Mouse (Mus musculus): ENCODE results near the gene Gpx2. TPM values are rescaled to one million over a fixed set of nuclear protein-coding genes. Genes with fewer than 3 reads are reported as not detected.
A peak's percentile ranks its signal among the peaks of the same experiment; 100 is the strongest.

The Gpx2 gene
- 0.09 TPM in 1 of 2 replicates, not detected in the other for polyA plus RNA-seq (2014; fragmentation: Nextera tagmentation; extraction: Ambion mirVana)

GRCm38 (mm10) chr12:76795350-76795749 lies at the start of gene Gpx2:
Gpx2 (minus strand) TSS chr12:76795554.
- H3K9me3 ChIP-seq (ENCODE audit: control insufficient read depth, low read length) = no peaks in the 10 kb centered on the region
- H3K36me3 ChIP-seq (ENCODE audit: control insufficient read depth, insufficient read depth, low read length) = peaks cover 5% of the 10 kb centered on the region; the same call in 1 of the 2 replicates
- ATAC-seq (ENCODE audit: low FRiP score, low TSS enrichment) (no peak), DNase-seq (no peak)
- no peak within 1 kb of the TSS for H3K4me2 ChIP-seq (ENCODE audit: low read length)
- no peak within 1 kb of the TSS for H3K27ac ChIP-seq (replicated peaks; ENCODE audit: low read depth, low read length)
- H3K4me1 ChIP-seq (ENCODE audit: control insufficient read depth, insufficient read depth, low read length) = no peaks in the 10 kb centered on the region
- H3K4me3 ChIP-seq (replicated peaks; ENCODE audit: low read depth, low read length) = no peak within 1 kb of the TSS
- H3K27me3 ChIP-seq (ENCODE audit: control insufficient read depth, insufficient read depth, low read length) = no peaks in the 10 kb centered on the region
- 80% methylated on average over 5 of the region's 5 CpGs for WGBS
- no peak within 1 kb of the TSS for H3K9ac ChIP-seq (replicated peaks; ENCODE audit: low read length)

- 87% methylated on average over 15 of the region's 15 CpGs for WGBS
- DNase-seq (no peak), ATAC-seq (ENCODE audit: low FRiP score, low TSS enrichment) (no peak)
- H3K27ac ChIP-seq (replicated peaks; ENCODE audit: low read depth, low read length) = no peak overlapping the region
- H3K4me2 ChIP-seq (ENCODE audit: low read length) = no peak overlapping the region
- no peak overlapping the region for H3K9ac ChIP-seq (replicated peaks; ENCODE audit: low read length)
- no peaks in the 10 kb centered on the region for H3K9me3 ChIP-seq (ENCODE audit: control insufficient read depth, low read length)
- H3K36me3 ChIP-seq (ENCODE audit: control insufficient read depth, insufficient read depth, low read length) = no peaks in the 10 kb centered on the region
- H3K4me3 ChIP-seq (replicated peaks; ENCODE audit: low read depth, low read length) = no peak overlapping the region
- H3K27me3 ChIP-seq (ENCODE audit: control insufficient read depth, insufficient read depth, low read length) = no peaks in the 10 kb centered on the region
- H3K4me1 ChIP-seq (ENCODE audit: control insufficient read depth, insufficient read depth, low read length) = no peaks in the 10 kb centered on the region
These were observed 49.1 kb upstream of the Gpx2 start for GRCm38 (mm10) chr12:76844346-76845061.

GRCm38 (mm10) chr12:76840081-76840480 lies 44.7 kb upstream of the Gpx2 start:
- WGBS = 87% methylated on average over 6 of the region's 6 CpGs
- Histone ChIP-seq H3K27me3 (ENCODE audit: control insufficient read depth, insufficient read depth, low read length) (no peaks in the 10 kb centered on the region), H3K27ac (replicated peaks; ENCODE audit: low read depth, low read length) (no peak overlapping the region), H3K9me3 (ENCODE audit: control insufficient read depth, low read length) (no peaks in the 10 kb centered on the region), H3K4me1 (ENCODE audit: control insufficient read depth, insufficient read depth, low read length) (peaks cover 7% of the 10 kb centered on the region), H3K4me3 (replicated peaks; ENCODE audit: low read depth, low read length) (no peak overlapping the region), H3K4me2 (ENCODE audit: low read length) (no peak overlapping the region), H3K9ac (replicated peaks; ENCODE audit: low read length) (no peak overlapping the region), H3K36me3 (ENCODE audit: control insufficient read depth, insufficient read depth, low read length) (no peaks in the 10 kb centered on the region)
- ATAC-seq (ENCODE audit: low FRiP score, low TSS enrichment) (no peak), DNase-seq (no peak)

GRCm38 (mm10) chr12:76839298-76839697 lies 43.9 kb upstream of the Gpx2 start:
- 93% methylated on average over 4 of the region's 4 CpGs for WGBS
- no peak for DNase-seq
- ATAC-seq (ENCODE audit: low FRiP score, low TSS enrichment) = no peak

GRCm38 (mm10) chr12:76837844-76838650 lies 42.7 kb upstream of the Gpx2 start:
- Histone ChIP-seq H3K27ac (replicated peaks; ENCODE audit: low read depth, low read length) (0 out of 2 replicates have a peak overlapping the region, but pooled peaks have one; percentile 53), H3K9ac (replicated peaks; ENCODE audit: low read length) (peak overlapping the region; percentile 76), H3K27me3 (ENCODE audit: control insufficient read depth, insufficient read depth, low read length) (no peaks in the 10 kb centered on the region), H3K9me3 (ENCODE audit: control insufficient read depth, low read length) (no peaks in the 10 kb centered on the region), H3K36me3 (ENCODE audit: control insufficient read depth, insufficient read depth, low read length) (no peaks in the 10 kb centered on the region), H3K4me2 (ENCODE audit: low read length) (peak overlapping the region; percentile 72), H3K4me3 (replicated peaks; ENCODE audit: low read depth, low read length) (peak overlapping the region; percentile 67), H3K4me1 (ENCODE audit: control insufficient read depth, insufficient read depth, low read length) (peaks cover 7% of the 10 kb centered on the region)
- DNase-seq = no peak
- 15% methylated on average over 21 of the region's 21 CpGs for WGBS
- ATAC-seq (ENCODE audit: low FRiP score, low TSS enrichment) = no peak; the same call in 1 of the 2 replicates

More at GRCm38 (mm10) chr12:76839298-76839697, 43.9 kb upstream of the Gpx2 start:
- Histone ChIP-seq H3K27ac (replicated peaks; ENCODE audit: low read depth, low read length) (no peak overlapping the region), H3K27me3 (ENCODE audit: control insufficient read depth, insufficient read depth, low read length) (no peaks in the 10 kb centered on the region), H3K9ac (replicated peaks; ENCODE audit: low read length) (no peak overlapping the region), H3K9me3 (ENCODE audit: control insufficient read depth, low read length) (no peaks in the 10 kb centered on the region), H3K36me3 (ENCODE audit: control insufficient read depth, insufficient read depth, low read length) (no peaks in the 10 kb centered on the region), H3K4me3 (replicated peaks; ENCODE audit: low read depth, low read length) (no peak overlapping the region), H3K4me2 (ENCODE audit: low read length) (no peak overlapping the region), H3K4me1 (ENCODE audit: control insufficient read depth, insufficient read depth, low read length) (peaks cover 7% of the 10 kb centered on the region)

- peak overlapping the region; percentile 67 for H3K4me3 ChIP-seq (replicated peaks; ENCODE audit: low read depth, low read length)
- DNase-seq (peak; percentile 97), ATAC-seq (ENCODE audit: low FRiP score, low TSS enrichment) (peak; percentile 98)
- WGBS = under 1% methylated on average over 43 of the region's 43 CpGs
- no peaks in the 10 kb centered on the region for H3K36me3 ChIP-seq (ENCODE audit: control insufficient read depth, insufficient read depth, low read length)
- no peaks in the 10 kb centered on the region for H3K27me3 ChIP-seq (ENCODE audit: control insufficient read depth, insufficient read depth, low read length)
- H3K4me2 ChIP-seq (ENCODE audit: low read length) = peak overlapping the region; percentile 72
- H3K27ac ChIP-seq (replicated peaks; ENCODE audit: low read depth, low read length) = peak overlapping the region; percentile 53
- peaks cover 7% of the 10 kb centered on the region for H3K4me1 ChIP-seq (ENCODE audit: control insufficient read depth, insufficient read depth, low read length)
- no peaks in the 10 kb centered on the region for H3K9me3 ChIP-seq (ENCODE audit: control insufficient read depth, low read length)
- peak overlapping the region; percentile 76 for H3K9ac ChIP-seq (replicated peaks; ENCODE audit: low read length)
These were observed 41.9 kb upstream of the Gpx2 start for GRCm38 (mm10) chr12:76837101-76837843.

- Histone ChIP-seq H3K4me2 (ENCODE audit: low read length) (no peak overlapping the region), H3K9me3 (ENCODE audit: control insufficient read depth, low read length) (no peaks in the 10 kb centered on the region)
- WGBS = 6% methylated on average over 3 of the region's 3 CpGs
These were observed 37.4 kb upstream of the Gpx2 start for GRCm38 (mm10) chr12:76832704-76833103.

GRCm38 (mm10) chr12:76825283-76825682 lies 29.9 kb upstream of the Gpx2 start:
- no peaks in the 10 kb centered on the region for H3K9me3 ChIP-seq (ENCODE audit: control insufficient read depth, low read length)
- H3K9ac ChIP-seq (replicated peaks; ENCODE audit: low read length) = no peak overlapping the region
- 64% methylated on average over 4 of the region's 4 CpGs for WGBS
- no peak for DNase-seq
- no peak overlapping the region for H3K4me2 ChIP-seq (ENCODE audit: low read length)
- no peak overlapping the region for H3K27ac ChIP-seq (replicated peaks; ENCODE audit: low read depth, low read length)
- peaks cover 11% of the 10 kb centered on the region; the same call in 1 of the 2 replicates for H3K27me3 ChIP-seq (ENCODE audit: control insufficient read depth, insufficient read depth, low read length)
- H3K36me3 ChIP-seq (ENCODE audit: control insufficient read depth, insufficient read depth, low read length) = no peaks in the 10 kb centered on the region
- H3K4me3 ChIP-seq (replicated peaks; ENCODE audit: low read depth, low read length) = no peak overlapping the region
- peaks cover 16% of the 10 kb centered on the region for H3K4me1 ChIP-seq (ENCODE audit: control insufficient read depth, insufficient read depth, low read length)
- no peak for ATAC-seq (ENCODE audit: low FRiP score, low TSS enrichment)

More at GRCm38 (mm10) chr12:76832704-76833103, 37.4 kb upstream of the Gpx2 start:
- no peak overlapping the region for H3K4me3 ChIP-seq (replicated peaks; ENCODE audit: low read depth, low read length)
- no peak for ATAC-seq (ENCODE audit: low FRiP score, low TSS enrichment)
- H3K27ac ChIP-seq (replicated peaks; ENCODE audit: low read depth, low read length) = no peak overlapping the region
- H3K9ac ChIP-seq (replicated peaks; ENCODE audit: low read length) = no peak overlapping the region
- H3K27me3 ChIP-seq (ENCODE audit: control insufficient read depth, insufficient read depth, low read length) = no peaks in the 10 kb centered on the region
- peak; percentile 76 for DNase-seq
- no peaks in the 10 kb centered on the region for H3K36me3 ChIP-seq (ENCODE audit: control insufficient read depth, insufficient read depth, low read length)
- no peaks in the 10 kb centered on the region for H3K4me1 ChIP-seq (ENCODE audit: control insufficient read depth, insufficient read depth, low read length)

Measured in midbrain, embryonic 14.5 days (tissue).